9 mouse cellular contexts compared by ENCODE assay signal in genomic region chr3:41360231-41360630, GRCm38 (mm10).
DNase-seq lines count a peak whose midpoint lies in the region; ATAC-seq and TF ChIP-seq lines count a peak whose summit lies in the region.
"Had no signal": no experiment of that assay in that cellular context is flagged by ENCODE, and none has a peak within 500 bp of the region (broad histone marks: within the 10 kb centered on the region; RNA-seq: fewer than 3 reads in every experiment).

No protein-coding gene starts in this region.

- 54% methylated on average over 5 of the region's 5 CpGs for WGBS in kidney, embryonic 14.5 days
- 34% methylated on average over 5 of the region's 5 CpGs for WGBS in kidney, postnatal 0 days

- no peak overlapping the region for H3K27ac ChIP-seq in kidney, embryonic 14.5 days (ENCODE audit: low read depth, low read length)
- no peak overlapping the region for H3K27ac ChIP-seq in kidney, postnatal 0 days
- H3K27ac ChIP-seq: stomach, embryonic 15.5 days had no signal

- no peaks in the 10 kb centered on the region for H3K9me3 ChIP-seq in kidney, embryonic 14.5 days (ENCODE audit: control insufficient read depth, low read length)
- no peaks in the 10 kb centered on the region for H3K9me3 ChIP-seq in kidney, postnatal 0 days (replicated peaks; ENCODE audit: low read length)
- H3K9me3 ChIP-seq: stomach, embryonic 15.5 days had no signal

- no peak for ATAC-seq in kidney, embryonic 14.5 days (ENCODE audit: low FRiP score, low TSS enrichment)
- ATAC-seq in kidney, postnatal 0 days (replicated peaks; ENCODE audit: low FRiP score, low read depth) = no peak

- no peak overlapping the region for H3K4me2 ChIP-seq in kidney, embryonic 14.5 days (replicated peaks; ENCODE audit: low read depth, low read length)
- no peak overlapping the region for H3K4me2 ChIP-seq in kidney, postnatal 0 days (ENCODE audit: low read length)
- H3K4me2 ChIP-seq: stomach, embryonic 15.5 days had no signal

- peak; percentile 61 for DNase-seq in kidney, adult 11 months
- peak; percentile 91 for DNase-seq in MN1 (ENCODE audit: low spot score)
- DNase-seq in gastrocnemius, postnatal 14 days = peak; percentile 79
- peak; percentile 32 for DNase-seq in kidney, postnatal 0 days (ENCODE audit: low spot score)
- DNase-seq in cerebellum, adult 11 months = no peak
- no peak for DNase-seq in layer of hippocampus, adult 18-20 months (ENCODE audit: low spot score in 2 of 2)
- no peak for DNase-seq in B cell, adult 2 months

- H3K4me1 ChIP-seq in kidney, embryonic 14.5 days (ENCODE audit: control insufficient read depth, insufficient read depth, low read length) = 0 out of 2 replicates have a peak, but pooled peaks cover 5% of the 10 kb centered on the region
- 0 out of 2 replicates have a peak, but pooled peaks cover 3% of the 10 kb centered on the region for H3K4me1 ChIP-seq in kidney, postnatal 0 days (replicated peaks; ENCODE audit: insufficient read depth, low read length)

- no peaks in the 10 kb centered on the region for H3K36me3 ChIP-seq in kidney, embryonic 14.5 days (ENCODE audit: control insufficient read depth, insufficient read depth, low read length)
- H3K36me3 ChIP-seq in kidney, postnatal 0 days (ENCODE audit: insufficient read depth, low read length) = no peaks in the 10 kb centered on the region
- H3K36me3 ChIP-seq: stomach, embryonic 15.5 days had no signal

- H3K27me3 ChIP-seq in kidney, embryonic 14.5 days (ENCODE audit: control insufficient read depth, insufficient read depth, low read length) = no peaks in the 10 kb centered on the region
- H3K27me3 ChIP-seq in kidney, postnatal 0 days (ENCODE audit: insufficient read depth, low read length) = no peaks in the 10 kb centered on the region
- H3K27me3 ChIP-seq: stomach, embryonic 15.5 days had no signal

- no peak overlapping the region for H3K4me3 ChIP-seq in kidney, embryonic 14.5 days (ENCODE audit: low read length)
- no peak overlapping the region for H3K4me3 ChIP-seq in kidney, postnatal 0 days (replicated peaks; ENCODE audit: low read depth, low read length)
- H3K4me3 ChIP-seq: stomach, embryonic 15.5 days had no signal

- intact Hi-C loops in gastrocnemius, postnatal 14 days (cut with DNase I; ENCODE audit: low total_unique reads) = loop anchor here (10.0 kb wide), 1 partner anchor 215 kb away; no protein-coding TSS in a partner anchor

- no peak overlapping the region for H3K9ac ChIP-seq in kidney, embryonic 14.5 days (ENCODE audit: low read depth, low read length)
- H3K9ac ChIP-seq in kidney, postnatal 0 days (ENCODE audit: low read depth, low read length) = no peak overlapping the region
- H3K9ac ChIP-seq: stomach, embryonic 15.5 days had no signal

- TF ChIP-seq CTCF in kidney, postnatal 0 days (IDR thresholded peaks at IDR 0.05; ENCODE audit: low read depth) = no peak

Comparison
In these comparisons a context has a peak if more than half of its experiments do, and no peak if none do; other contexts are left out.
1. DNase-seq: peak in kidney, adult 11 months (single experiment), MN1 (single experiment), gastrocnemius, postnatal 14 days (single experiment) and kidney, postnatal 0 days (single experiment); none in cerebellum, adult 11 months (single experiment), layer of hippocampus, adult 18-20 months (0 of 2) and B cell, adult 2 months (0 of 2).